Mouse (Mus musculus) retina, adult 2 months (tissue): ENCODE data around the gene Slc16a3.

Source experiments
- DNase-seq: peaks from one replicate; pipeline ENCODE4 v3.0.0-alpha.2; 2012; ENCODE audit warnings: low read depth, low spot score

Gene Slc16a3

GRCm38 (mm10) chr11:120948861-120949851 is 876 bp downstream of the Slc16a3 start:
- peak; percentile 41 for DNase-seq

- no peak for DNase-seq
Measured at GRCm38 (mm10) chr11:120949863-120950262, 1.6 kb downstream of the Slc16a3 start.

DNA sequence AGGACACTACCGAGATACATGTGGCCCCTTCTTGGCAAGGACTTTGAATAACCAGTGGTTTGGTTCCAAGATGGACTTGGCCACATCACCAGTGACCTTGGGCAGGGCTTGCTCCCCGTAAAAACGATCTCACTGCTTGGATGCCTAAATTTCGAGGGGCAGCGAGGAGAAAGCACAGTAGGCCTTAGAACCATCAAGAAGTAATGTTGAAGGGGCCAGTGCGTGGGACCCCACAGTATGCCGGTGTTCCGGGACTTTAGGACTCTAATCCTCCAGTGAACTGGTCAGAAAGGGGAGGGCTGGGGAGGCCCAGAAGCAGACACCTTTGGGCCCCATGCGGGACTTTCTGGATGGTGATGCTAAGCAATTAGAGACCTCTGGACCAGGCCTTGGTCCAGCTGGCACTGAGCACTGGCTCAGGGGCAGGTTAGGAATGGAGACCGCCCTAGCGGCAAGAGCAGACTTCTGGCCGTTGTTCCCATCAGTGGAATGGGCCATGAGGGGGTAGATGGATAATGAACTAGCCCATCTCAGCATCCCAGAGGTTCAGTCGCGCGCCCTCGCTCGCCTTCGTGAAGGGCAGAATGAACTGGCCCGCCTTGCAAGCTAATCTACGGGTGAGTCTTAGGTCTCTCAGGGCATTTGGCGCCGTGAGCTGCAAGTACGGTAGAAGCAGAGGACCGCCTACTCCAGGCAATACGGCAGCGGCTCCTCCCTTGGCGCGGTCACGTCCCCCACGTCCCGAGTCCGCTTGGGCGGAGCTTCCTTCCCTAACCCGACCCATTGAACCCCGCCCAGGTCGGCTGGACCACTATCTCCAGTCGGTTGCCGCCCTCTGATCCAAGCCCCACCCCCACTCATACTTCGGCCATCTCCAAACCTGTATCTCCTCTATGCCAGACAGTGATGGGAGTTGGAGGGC is 2.3 kb downstream of the Slc16a3 start:
- peak; percentile 89 for DNase-seq

DNA sequence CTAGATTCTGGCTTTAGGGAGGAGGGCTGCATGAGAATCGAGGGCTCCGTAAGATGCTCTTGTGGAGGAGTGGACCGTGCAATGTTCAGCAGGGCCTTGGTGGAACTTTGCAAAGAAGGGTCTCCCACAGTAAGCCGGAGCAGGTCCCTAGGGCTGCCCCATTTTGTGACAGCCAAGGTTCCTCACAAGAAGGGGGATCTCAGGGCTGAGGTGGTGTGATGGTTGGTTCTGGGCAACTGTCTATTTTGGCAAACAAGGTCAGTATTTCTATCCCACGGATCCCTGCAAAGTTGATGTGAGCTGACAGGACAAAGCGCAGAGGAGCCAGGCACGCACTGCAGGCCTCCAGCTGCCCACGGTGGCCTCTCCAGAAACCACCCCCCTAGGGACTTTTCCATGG is 3.0 kb downstream of the Slc16a3 start:
- DNase-seq, result no peak

- DNase-seq, result no peak
Measured at GRCm38 (mm10) chr11:120951731-120952730, 3.8 kb downstream of the Slc16a3 start.

- DNase-seq, result no peak
Measured at GRCm38 (mm10) chr11:120954936-120955335, 6.7 kb downstream of the Slc16a3 start.

DNA sequence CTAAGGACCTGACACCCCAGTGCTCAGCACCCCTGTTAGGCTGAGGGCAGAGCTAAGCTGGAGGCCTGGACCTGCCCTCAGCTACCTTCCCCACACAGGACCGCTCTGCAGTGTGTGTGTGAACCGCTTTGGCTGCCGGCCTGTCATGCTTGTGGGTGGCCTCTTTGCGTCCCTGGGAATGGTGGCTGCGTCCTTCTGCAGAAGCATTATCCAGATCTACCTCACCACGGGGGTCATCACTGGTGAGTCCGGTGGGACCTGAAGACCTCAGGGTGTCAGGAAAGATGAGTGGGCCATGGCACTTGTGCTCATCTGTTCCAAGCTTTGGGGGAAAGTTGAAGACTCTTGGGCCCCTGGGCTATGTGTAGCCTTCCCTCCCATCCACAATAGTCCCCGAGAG is 7.4 kb downstream of the Slc16a3 start:
- DNase-seq, result no peak

GRCm38 (mm10) chr11:120957052-120957451 is 8.8 kb downstream of the Slc16a3 start:
- DNase-seq, result no peak

GRCm38 (mm10) chr11:120957731-120958257 is 9.5 kb downstream of the Slc16a3 start:
- DNase-seq, result no peak

DNA sequence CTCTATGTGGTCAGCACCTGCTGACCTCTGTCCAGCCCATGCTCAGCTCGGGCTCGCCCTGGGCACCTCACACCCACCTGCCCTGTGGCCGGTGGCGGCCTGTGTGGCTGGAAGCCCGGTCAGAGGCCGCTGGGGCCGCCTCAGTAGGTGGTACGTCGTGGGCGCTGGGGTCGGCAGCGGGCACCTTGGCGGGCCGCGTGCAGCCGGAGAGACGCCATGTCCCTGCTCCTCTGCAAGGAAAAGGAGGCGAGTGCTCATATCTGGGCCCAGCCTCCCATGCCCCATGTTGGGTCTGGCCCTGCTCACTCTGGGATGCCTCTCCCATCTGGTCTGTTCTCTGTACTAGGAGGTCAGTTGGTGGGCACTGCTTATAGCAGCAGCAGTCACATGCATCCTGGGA is 10.8 kb downstream of the Slc16a3 start:
- no peak for DNase-seq

GRCm38 (mm10) chr11:120959564-120959963 is 11.3 kb downstream of the Slc16a3 start:
- no peak for DNase-seq

DNA sequence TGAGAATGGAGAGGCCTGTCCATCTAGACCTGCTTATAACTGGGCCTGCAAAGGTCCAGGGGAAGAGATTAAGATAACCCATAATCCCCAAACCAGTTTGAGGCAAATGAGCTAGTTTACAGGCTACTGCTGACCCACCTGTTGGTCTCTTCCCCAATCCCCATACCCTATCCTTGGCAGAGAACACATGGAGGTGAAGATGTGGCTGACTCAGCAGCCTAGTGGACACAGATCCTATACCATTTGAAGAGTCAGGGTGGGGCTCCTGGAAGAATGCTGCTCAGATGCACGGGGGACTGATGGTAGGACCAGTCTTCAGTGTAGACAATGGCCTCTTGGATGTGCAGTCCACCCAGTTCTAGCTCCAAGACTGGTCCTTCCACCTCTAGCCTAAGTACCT is 12.0 kb downstream of the Slc16a3 start:
- no peak for DNase-seq

- DNase-seq, result no peak
Measured at GRCm38 (mm10) chr11:120961594-120961993, 13.3 kb downstream of the Slc16a3 start.

GRCm38 (mm10) chr11:120962050-120962771 is 13.9 kb downstream of the Slc16a3 start:
- no peak for DNase-seq

DNA sequence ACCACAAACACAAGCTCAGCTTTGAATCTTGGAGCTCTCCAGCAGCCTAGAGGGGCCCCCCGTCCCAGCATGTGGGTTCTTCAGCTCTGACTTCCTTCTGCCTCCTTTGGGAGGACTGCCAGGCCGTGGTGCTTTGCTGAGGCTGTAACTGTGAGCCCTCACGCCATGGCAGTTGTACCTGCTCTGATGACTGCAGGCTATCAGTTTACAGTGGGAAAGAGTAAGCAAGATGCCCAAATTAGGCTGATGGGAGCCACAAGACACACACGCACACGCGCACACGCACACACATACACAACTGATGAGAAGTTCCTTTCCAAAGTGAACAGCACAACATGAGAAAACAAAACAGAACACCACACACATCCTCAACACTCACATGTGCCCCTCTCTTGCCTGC is 14.6 kb downstream of the Slc16a3 start:
- DNase-seq, result no peak

GRCm38 (mm10) chr11:120964195-120965157 is 16.2 kb downstream of the Slc16a3 start:
- no peak for DNase-seq

- DNase-seq, result no peak
Measured at GRCm38 (mm10) chr11:120965587-120965986, 17.3 kb downstream of the Slc16a3 start.

- no peak for DNase-seq
Measured at GRCm38 (mm10) chr11:120969742-120970141, 21.5 kb downstream of the Slc16a3 start.

GRCm38 (mm10) chr11:120971237-120971636 is 23.0 kb downstream of the Slc16a3 start:
- no peak for DNase-seq
